Mouse (Mus musculus) spleen, adult 2 months (tissue): ENCODE measurements around the gene Got1.

Experiments
- CTCF ChIP-seq: fragments of 200-500 bp; IDR thresholded peaks from 2 replicates; pipeline ENCODE4 v1.5.1; 2011; ENCODE audit warnings: mild to moderate bottlenecking, inconsistent platforms; ENCODE audit not compliant: insufficient read depth, insufficient read length, insufficient replicate concordance; ENCODE audit errors: extremely low read depth
- POLR2A ChIP-seq: fragments of 200-500 bp; IDR thresholded peaks from 2 replicates; pipeline ENCODE4 v1.6.1; 2011; ENCODE audit warnings: low read depth, low read length, inconsistent platforms

- no peak for TF ChIP-seq CTCF
- no peak for TF ChIP-seq POLR2A
Measured at GRCm38 (mm10) chr19:43569133-43569532, 44.7 kb upstream of the Got1 start.
